Mouse (Mus musculus): ENCODE measurements around the gene Gm853.

DNA sequence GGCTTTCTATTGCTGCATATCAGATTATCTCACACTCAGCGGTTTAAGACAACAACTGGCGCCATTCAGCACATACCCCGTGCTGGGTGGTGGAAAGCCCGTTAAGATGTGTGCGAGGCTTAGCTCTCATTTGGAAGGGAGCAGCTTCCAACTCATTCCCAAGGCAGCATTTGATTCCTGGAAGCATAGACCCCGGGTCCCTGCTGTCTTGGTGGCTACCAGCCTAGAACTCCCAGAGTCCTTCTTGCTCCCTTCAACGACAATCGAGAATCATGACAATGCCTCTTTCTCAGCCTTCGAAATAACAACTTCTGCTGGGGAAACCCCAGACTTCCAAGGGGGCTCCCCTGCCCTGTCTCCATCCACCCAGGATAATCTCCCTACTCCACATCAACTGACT is 35.8 kb downstream of the Gm853 start:
- TF ChIP-seq CTCF (conservative IDR thresholded peaks at IDR 0.05; ENCODE audit: low read length) (no peak), NANOG (IDR thresholded peaks at IDR 0.05; ENCODE audit: borderline replicate concordance, low read length) (no peak), POU5F1 (IDR thresholded peaks at IDR 0.05; ENCODE audit: borderline replicate concordance, low read length) (no peak)

Measured in E14TG2a.4 (cell line).